Comparison of ENCODE assay signal across 9 mouse cellular contexts in genomic region chr15:99318071-99318470, GRCm38 (mm10). TPM values are rescaled to one million over a fixed set of nuclear protein-coding genes. Genes with fewer than 3 reads are reported as not detected.
A peak's percentile ranks its signal among the peaks of the same experiment; 100 is the strongest.
DNase-seq lines count a peak whose midpoint lies in the region; ATAC-seq and TF ChIP-seq lines count a peak whose summit lies in the region.
"Had no signal": no experiment of that assay in that cellular context is flagged by ENCODE, and none has a peak within 500 bp of the region (broad histone marks: within the 10 kb centered on the region; RNA-seq: fewer than 3 reads in every experiment).

No protein-coding gene starts in this region.

- ATAC-seq in heart, embryonic 15.5 days (replicated peaks; ENCODE audit: insufficient number of reproducible peaks, insufficient read depth, low FRiP score, low read depth): no peak
- ATAC-seq in lung, postnatal 0 days: no peak
- no peak for ATAC-seq in intestine, embryonic 15.5 days
- no peak for ATAC-seq in stomach, embryonic 14.5 days (ENCODE audit: insufficient number of reproducible peaks, insufficient read depth, low FRiP score, low read depth)

- intact Hi-C loops in heart, postnatal 36 days (cut with DNase I): loop anchor here (5.0 kb wide), 1 partner anchor 154 kb away; the partner anchor contains the start of gene Bcdin3d

- WGBS in heart, embryonic 15.5 days: 83% methylated on average over 6 of the region's 6 CpGs
- 77% methylated on average over 6 of the region's 6 CpGs for WGBS in lung, postnatal 0 days
- WGBS in intestine, embryonic 15.5 days: 86% methylated on average over 6 of the region's 6 CpGs
- WGBS in stomach, embryonic 14.5 days: 87% methylated on average over 6 of the region's 6 CpGs

- H3K9ac ChIP-seq in heart, embryonic 15.5 days: no peak overlapping the region
- no peak overlapping the region for H3K9ac ChIP-seq in lung, postnatal 0 days (replicated peaks; ENCODE audit: low read depth)
- no peak overlapping the region for H3K9ac ChIP-seq in intestine, embryonic 15.5 days
- no peak overlapping the region for H3K9ac ChIP-seq in stomach, embryonic 14.5 days (replicated peaks; ENCODE audit: low read depth, low read length)

- H3K4me1 ChIP-seq in heart, embryonic 15.5 days (replicated peaks): peaks cover 19% of the 10 kb centered on the region; the same call in 1 of the 2 replicates
- 0 out of 2 replicates have a peak, but pooled peaks cover 3% of the 10 kb centered on the region for H3K4me1 ChIP-seq in lung, postnatal 0 days (ENCODE audit: insufficient read depth, low read depth, low read length)
- H3K4me1 ChIP-seq in intestine, embryonic 15.5 days (replicated peaks): peaks cover 3% of the 10 kb centered on the region; the same call in 1 of the 2 replicates
- H3K4me1 ChIP-seq in stomach, embryonic 14.5 days (ENCODE audit: control insufficient read depth, insufficient read depth, low read length): no peaks in the 10 kb centered on the region

- H3K27ac ChIP-seq in heart, embryonic 15.5 days: peak overlapping the region; percentile 63
- peak overlapping the region; percentile 80 for H3K27ac ChIP-seq in lung, postnatal 0 days (ENCODE audit: low read length)
- peak overlapping the region; percentile 54; the same call in 1 of the 2 replicates for H3K27ac ChIP-seq in intestine, embryonic 15.5 days
- peak overlapping the region; percentile 46; the same call in 1 of the 2 replicates for H3K27ac ChIP-seq in stomach, embryonic 14.5 days (ENCODE audit: low read length)

- TF ChIP-seq EP300 in lung, postnatal 0 days (IDR thresholded peaks at IDR 0.05): no peak

- H3K27me3 ChIP-seq in heart, embryonic 15.5 days: no peaks in the 10 kb centered on the region
- no peaks in the 10 kb centered on the region for H3K27me3 ChIP-seq in lung, postnatal 0 days (replicated peaks; ENCODE audit: insufficient read depth, low read length)
- no peaks in the 10 kb centered on the region for H3K27me3 ChIP-seq in intestine, embryonic 15.5 days (replicated peaks)
- no peaks in the 10 kb centered on the region for H3K27me3 ChIP-seq in stomach, embryonic 14.5 days (ENCODE audit: control insufficient read depth, insufficient read depth, low read length)

- no peak for DNase-seq in heart, postnatal 36 days
- no peak for DNase-seq in lung, postnatal 0 days (ENCODE audit: low spot score)
- DNase-seq in lung, postnatal 25 days (ENCODE audit: low spot score): no peak
- DNase-seq in urinary bladder, postnatal 4 days (ENCODE audit: low spot score in 2 of 2): no peak

- H3K36me3 ChIP-seq in heart, embryonic 15.5 days: peaks cover 85% of the 10 kb centered on the region
- H3K36me3 ChIP-seq in lung, postnatal 0 days (ENCODE audit: insufficient read depth, low read length): peaks cover 28% of the 10 kb centered on the region; the same call in 1 of the 2 replicates
- peaks cover 33% of the 10 kb centered on the region for H3K36me3 ChIP-seq in intestine, embryonic 15.5 days
- peaks cover 73% of the 10 kb centered on the region for H3K36me3 ChIP-seq in stomach, embryonic 14.5 days (ENCODE audit: control insufficient read depth, insufficient read depth, low read length)

- H3K9me3 ChIP-seq in heart, embryonic 15.5 days (replicated peaks): no peaks in the 10 kb centered on the region
- no peaks in the 10 kb centered on the region for H3K9me3 ChIP-seq in lung, postnatal 0 days (ENCODE audit: low read length)
- no peaks in the 10 kb centered on the region for H3K9me3 ChIP-seq in intestine, embryonic 15.5 days
- no peaks in the 10 kb centered on the region for H3K9me3 ChIP-seq in stomach, embryonic 14.5 days (ENCODE audit: control insufficient read depth, low read depth, low read length)

- H3K4me2 ChIP-seq in heart, embryonic 15.5 days: no peak overlapping the region
- no peak overlapping the region for H3K4me2 ChIP-seq in lung, postnatal 0 days (replicated peaks; ENCODE audit: low read depth, low read length)
- H3K4me2 ChIP-seq in intestine, embryonic 15.5 days (replicated peaks): no peak overlapping the region
- no peak overlapping the region for H3K4me2 ChIP-seq in stomach, embryonic 14.5 days (replicated peaks; ENCODE audit: low read depth, low read length)

- TF ChIP-seq CTCF in lung, postnatal 0 days (IDR thresholded peaks at IDR 0.05): no peak

- H3K4me3 ChIP-seq in heart, embryonic 15.5 days: no peak overlapping the region
- H3K4me3 ChIP-seq in lung, postnatal 0 days (ENCODE audit: low read depth, low read length): no peak overlapping the region
- H3K4me3 ChIP-seq in intestine, embryonic 15.5 days (replicated peaks): no peak overlapping the region
- no peak overlapping the region for H3K4me3 ChIP-seq in stomach, embryonic 14.5 days (ENCODE audit: low read depth, low read length)
- H3K4me3 ChIP-seq: erythroblast, embryonic 14.5 days had no signal

RNA-seq across cellular contexts. Expression of gene Fam186b, which starts 22.4 kb away (rescaled TPM):
- polyA plus RNA-seq in heart, embryonic 15.5 days (2015; fragmentation: Nextera tagmentation; extraction: Ambion mirVana): 0.09 and 0.47 TPM in 2 replicates
- total RNA-seq in heart, postnatal 36 days (2021): not detected
- 0.07 TPM in 1 of 2 replicates, not detected in the other for polyA plus RNA-seq in lung, postnatal 0 days (2015; fragmentation: Nextera tagmentation; extraction: Ambion mirVana)
- polyA plus RNA-seq in intestine, embryonic 15.5 days (2015; fragmentation: Nextera tagmentation; extraction: Ambion mirVana): 0.18 TPM in 1 of 2 replicates, not detected in the other
- 0.13 TPM in 1 of 2 replicates, not detected in the other for polyA plus RNA-seq in stomach, embryonic 14.5 days (2014; fragmentation: Nextera tagmentation; extraction: Ambion mirVana)
- total RNA-seq: megakaryocyte, adult 5-6 weeks had no signal
- polyA plus RNA-seq: erythroblast, embryonic 14.5 days had no signal

RNA-seq across cellular contexts. Expression of gene Prpf40b, which starts 23.2 kb away (rescaled TPM):
- polyA plus RNA-seq in heart, embryonic 15.5 days (2015; fragmentation: Nextera tagmentation; extraction: Ambion mirVana): 37.2 and 42.1 TPM in 2 replicates
- total RNA-seq in heart, postnatal 36 days (2021): 10 to 100 TPM; 20.4 to 24.3 TPM
- 37.1 and 39.9 TPM in 2 replicates for polyA plus RNA-seq in lung, postnatal 0 days (2015; fragmentation: Nextera tagmentation; extraction: Ambion mirVana)
- 35.0 and 42.6 TPM in 2 replicates for polyA plus RNA-seq in intestine, embryonic 15.5 days (2015; fragmentation: Nextera tagmentation; extraction: Ambion mirVana)
- 57.3 and 57.5 TPM in 2 replicates for polyA plus RNA-seq in stomach, embryonic 14.5 days (2014; fragmentation: Nextera tagmentation; extraction: Ambion mirVana)

RNA-seq across cellular contexts. Expression of gene Fmnl3, which starts 52.2 kb away (rescaled TPM):
- 14.0 and 17.8 TPM in 2 replicates for polyA plus RNA-seq in heart, embryonic 15.5 days (2015; fragmentation: Nextera tagmentation; extraction: Ambion mirVana)
- 10 to 100 TPM; 19.0 to 22.3 TPM for total RNA-seq in heart, postnatal 36 days (2021)
- 25.8 and 30.7 TPM in 2 replicates for polyA plus RNA-seq in lung, postnatal 0 days (2015; fragmentation: Nextera tagmentation; extraction: Ambion mirVana)
- 16.3 and 17.3 TPM in 2 replicates for polyA plus RNA-seq in intestine, embryonic 15.5 days (2015; fragmentation: Nextera tagmentation; extraction: Ambion mirVana)
- 21.5 and 23.1 TPM in 2 replicates for polyA plus RNA-seq in stomach, embryonic 14.5 days (2014; fragmentation: Nextera tagmentation; extraction: Ambion mirVana)
